Comparison of ENCODE assay signal across 24 mouse cellular contexts in genomic region chr3:102120947-102121346, GRCm38 (mm10). TPM values are rescaled to one million over a fixed set of nuclear protein-coding genes. Genes with fewer than 3 reads are reported as not detected.
DNase-seq lines count a peak whose midpoint lies in the region; ATAC-seq and TF ChIP-seq lines count a peak whose summit lies in the region.
"Had no signal": no experiment of that assay in that cellular context is flagged by ENCODE, and none has a peak within 500 bp of the region (broad histone marks: within the 10 kb centered on the region; RNA-seq: fewer than 3 reads in every experiment).

No protein-coding gene starts in this region.

- no peaks in the 10 kb centered on the region for H3K9me3 ChIP-seq in midbrain, postnatal 0 days (ENCODE audit: low read length)
- no peaks in the 10 kb centered on the region for H3K9me3 ChIP-seq in midbrain, embryonic 10.5 days (replicated peaks)
- no peaks in the 10 kb centered on the region for H3K9me3 ChIP-seq in liver, embryonic 14.5 days (ENCODE audit: control insufficient read depth, low read length)
- H3K9me3 ChIP-seq: embryonic facial prominence, embryonic 15.5 days; stomach, embryonic 15.5 days had no signal

- H3K27me3 ChIP-seq in heart, adult 2 months (ENCODE audit: control insufficient read depth, insufficient read depth, low read length), result no peaks in the 10 kb centered on the region
- no peaks in the 10 kb centered on the region for H3K27me3 ChIP-seq in midbrain, postnatal 0 days (ENCODE audit: insufficient read depth, low read length)
- no peaks in the 10 kb centered on the region for H3K27me3 ChIP-seq in midbrain, embryonic 10.5 days (ENCODE audit: low read depth, poor library complexity, severe bottlenecking)
- H3K27me3 ChIP-seq in liver, embryonic 14.5 days (ENCODE audit: control insufficient read depth, insufficient read depth, low read length), result no peaks in the 10 kb centered on the region
- H3K27me3 ChIP-seq: embryonic facial prominence, embryonic 15.5 days; megakaryocyte, embryonic 14.5 days; stomach, embryonic 15.5 days had no signal

- H3K36me3 ChIP-seq in heart, adult 2 months (ENCODE audit: control insufficient read depth, insufficient read depth, low read length), result no peaks in the 10 kb centered on the region
- no peaks in the 10 kb centered on the region for H3K36me3 ChIP-seq in midbrain, postnatal 0 days (ENCODE audit: insufficient read depth, low read length)
- H3K36me3 ChIP-seq in midbrain, embryonic 10.5 days, result no peaks in the 10 kb centered on the region
- no peaks in the 10 kb centered on the region for H3K36me3 ChIP-seq in liver, embryonic 14.5 days (replicated peaks; ENCODE audit: control insufficient read depth, insufficient read depth, low read depth)
- H3K36me3 ChIP-seq: embryonic facial prominence, embryonic 15.5 days; stomach, embryonic 15.5 days had no signal

- no peaks in the 10 kb centered on the region for H3K4me1 ChIP-seq in heart, adult 2 months (ENCODE audit: control insufficient read depth, insufficient read depth, low read length)
- H3K4me1 ChIP-seq in midbrain, postnatal 0 days (ENCODE audit: insufficient read depth, low read length), result no peaks in the 10 kb centered on the region
- H3K4me1 ChIP-seq in midbrain, embryonic 10.5 days, result peaks cover 6% of the 10 kb centered on the region
- peaks cover 4% of the 10 kb centered on the region in 2 experiments; a peak in 2 of 4 replicates for H3K4me1 ChIP-seq in liver, embryonic 14.5 days (replicated peaks; ENCODE audit: control insufficient read depth in 2 of 2, insufficient read depth in 2 of 2, low read length in 1 of 2)
- H3K4me1 ChIP-seq: embryonic facial prominence, embryonic 15.5 days; megakaryocyte, embryonic 14.5 days; stomach, embryonic 15.5 days had no signal

- no peak for TF ChIP-seq POLR2A in heart, adult 2 months (IDR thresholded peaks at IDR 0.05; ENCODE audit: insufficient read depth, low read depth, low read length)

- H3K4me3 ChIP-seq in heart, adult 2 months, result no peak overlapping the region
- H3K4me3 ChIP-seq in midbrain, postnatal 0 days (ENCODE audit: low read depth, low read length), result no peak overlapping the region
- no peak overlapping the region for H3K4me3 ChIP-seq in midbrain, embryonic 10.5 days
- no peak overlapping the region for H3K4me3 ChIP-seq in liver, embryonic 14.5 days (ENCODE audit: insufficient read depth in 1 of 2, low read depth in 2 of 2, low read length in 2 of 2)
- H3K4me3 ChIP-seq: embryonic facial prominence, embryonic 15.5 days; megakaryocyte, embryonic 14.5 days; stomach, embryonic 15.5 days had no signal

- intact Hi-C loops in heart, adult 2 months (cut with DNase I), result loop anchor here (5.0 kb wide), 2 partner anchors 39 to 121 kb away; no protein-coding TSS in a partner anchor

- TF ChIP-seq CTCF in heart, adult 2 months (IDR thresholded peaks at IDR 0.05), result peak; percentile 48
- 0 out of 2 replicates have a peak, but pooled peaks have one; percentile 10 for TF ChIP-seq CTCF in midbrain, postnatal 0 days (IDR thresholded peaks at IDR 0.05)
- TF ChIP-seq CTCF in liver, embryonic 14.5 days (IDR thresholded peaks at IDR 0.05; ENCODE audit: low read depth), result peak; percentile 60

- TF ChIP-seq EP300 in heart, adult 2 months (IDR thresholded peaks at IDR 0.05; ENCODE audit: insufficient read depth, low read depth, low read length), result no peak
- TF ChIP-seq EP300 in liver, embryonic 14.5 days (IDR thresholded peaks at IDR 0.05; ENCODE audit: low read depth), result no peak

- no peak for ATAC-seq in midbrain, postnatal 0 days (ENCODE audit: low FRiP score)
- ATAC-seq in liver, embryonic 14.5 days (ENCODE audit: insufficient read depth), result peak; percentile 79
- ATAC-seq: hindbrain, embryonic 16.5 days; midbrain, embryonic 16.5 days had no signal

- no peak for DNase-seq in heart, adult 2 months
- DNase-seq in heart, adult 8-10 months (ENCODE audit: low spot score), result no peak
- no peak for DNase-seq in midbrain, postnatal 0 days (ENCODE audit: low spot score)
- DNase-seq in midbrain, embryonic 10.5 days (ENCODE audit: low spot score), result no peak
- peak in 1 of 3 experiments; percentile 37 for DNase-seq in liver, embryonic 14.5 days (ENCODE audit: low read depth in 3 of 3, low spot score in 3 of 3)
- no peak for DNase-seq in thymus, postnatal 36 days
- no peak for DNase-seq in thymus, postnatal 25 days
- DNase-seq: adrenal gland, postnatal 36 days; cerebellum, adult 18-20 months; cerebellum, postnatal 25 days; heart, adult 11 months; kidney, adult 11 months; kidney, postnatal 10 days; left cerebral cortex, postnatal 4 days; right cerebral cortex, postnatal 25 days; thymus, adult 2 months had no signal

- H3K27ac ChIP-seq in heart, adult 2 months, result no peak overlapping the region
- no peak overlapping the region for H3K27ac ChIP-seq in midbrain, postnatal 0 days (ENCODE audit: low read depth, low read length)
- H3K27ac ChIP-seq in midbrain, embryonic 10.5 days (replicated peaks), result no peak overlapping the region
- no peak overlapping the region for H3K27ac ChIP-seq in liver, embryonic 14.5 days
- H3K27ac ChIP-seq: embryonic facial prominence, embryonic 15.5 days; stomach, embryonic 15.5 days had no signal

- H3K4me2 ChIP-seq in midbrain, postnatal 0 days (ENCODE audit: low read depth, low read length, poor library complexity, severe bottlenecking), result no peak overlapping the region
- no peak overlapping the region for H3K4me2 ChIP-seq in liver, embryonic 14.5 days (ENCODE audit: low read depth)
- H3K4me2 ChIP-seq: embryonic facial prominence, embryonic 15.5 days; stomach, embryonic 15.5 days had no signal

- H3K79me2 ChIP-seq in heart, adult 2 months (replicated peaks; ENCODE audit: control insufficient read depth, insufficient read depth, low read length), result no peaks in the 10 kb centered on the region

- no peak overlapping the region for H3K9ac ChIP-seq in heart, adult 2 months (ENCODE audit: low read depth, low read length)
- no peak overlapping the region for H3K9ac ChIP-seq in midbrain, postnatal 0 days (replicated peaks; ENCODE audit: low read length, poor library complexity, severe bottlenecking)
- H3K9ac ChIP-seq in liver, embryonic 14.5 days (replicated peaks), result no peak overlapping the region
- H3K9ac ChIP-seq: embryonic facial prominence, embryonic 15.5 days; stomach, embryonic 15.5 days had no signal

RNA-seq across cellular contexts. Expression of gene Casq2, which starts 34.7 kb away (rescaled TPM):
- total RNA-seq in heart, adult 2 months (2021), result 100 to 1,000 TPM; 833 to 848 TPM
- 361 and 854 TPM in 2 replicates for polyA plus RNA-seq in heart, adult 2 months (2012; rRNA removed)
- 1,000 to 10,000 TPM in 1 of 4 experiments, 100 to 1,000 TPM in 3; 901 to 1,105 (median 935) TPM for total RNA-seq in heart, adult 8-10 months (2022)
- total RNA-seq in midbrain, postnatal 0 days (2014; rRNA removed), result 0.93 and 4.5 TPM in 2 replicates
- polyA plus RNA-seq in midbrain, postnatal 0 days (2015; fragmentation: Nextera tagmentation; extraction: Ambion mirVana), result 0.61 and 0.84 TPM in 2 replicates
- polyA plus RNA-seq in midbrain, embryonic 10.5 days (2016; fragmentation: Nextera tagmentation; extraction: Ambion mirVana), result not detected in 2 replicates
- polyA plus RNA-seq in liver, embryonic 14.5 days (2012; rRNA removed), result 0.31 and 0.89 TPM in 2 replicates
- polyA plus RNA-seq in liver, embryonic 14.5 days (2014; fragmentation: Nextera tagmentation; extraction: Ambion mirVana), result 0.49 and 0.88 TPM in 2 replicates
- total RNA-seq: hematopoietic stem cell, adult 5-6 weeks had no signal
- polyA plus RNA-seq: forebrain, embryonic 11.5 days; liver, adult 2 months had no signal

Comparison
In these comparisons a context has a peak if more than half of its experiments do, and no peak if none do; other contexts are left out.
1. CTCF ChIP-seq: peak in every context shown above with its lines; median percentile 60 in liver, embryonic 14.5 days; 48 in heart, adult 2 months; 10 in midbrain, postnatal 0 days.
2. RNA of gene Casq2, which starts 34.7 kb away (polyA plus RNA-seq): 361 to 854 TPM in heart, adult 2 months; 0.31 to 0.89 TPM in liver, embryonic 14.5 days, 0.61 to 0.84 TPM in midbrain, postnatal 0 days and not detected in midbrain, embryonic 10.5 days; every median in the first group is over 100 times any median in the second.